Mouse (Mus musculus): ENCODE data around the gene Slc34a1.

DNA sequence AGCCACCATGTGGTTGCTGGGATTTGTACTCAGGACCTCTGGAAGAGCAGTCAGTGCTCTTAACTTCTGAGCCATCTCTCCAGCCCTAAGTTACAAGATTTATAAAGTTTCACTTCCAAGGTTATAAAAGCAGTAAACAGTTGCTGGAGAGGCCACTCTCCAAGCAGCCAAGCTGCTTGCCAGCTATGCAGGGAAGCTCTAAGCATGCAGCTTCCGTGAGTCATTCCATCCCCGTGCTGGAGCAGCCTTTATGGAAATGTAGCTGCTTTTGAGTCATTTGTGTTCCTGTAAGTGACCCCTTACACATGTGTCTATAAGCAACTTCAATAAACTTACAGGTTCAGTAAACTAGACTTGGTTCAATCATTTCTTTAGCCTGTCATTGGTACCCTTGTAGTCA, 32.6 kb downstream of the Slc34a1 start:
- no peak for TF ChIP-seq EP300 (IDR thresholded peaks at IDR 0.05; ENCODE audit: low read depth)
- TF ChIP-seq CTCF (IDR thresholded peaks at IDR 0.05; ENCODE audit: low read depth): no peak
